Mouse (Mus musculus) granulocyte monocyte progenitor cell, adult 5-6 weeks (primary cell): ENCODE results near the gene Nt5c. TPM values are rescaled to one million over a fixed set of nuclear protein-coding genes. Genes with fewer than 3 reads are reported as not detected.
A peak's percentile ranks its signal among the peaks of the same experiment; 100 is the strongest.
"Not testable (repeated sequence)": the region's sequence is repeated elsewhere in the genome, so short reads cannot be mapped to it uniquely, and the experiment has no call there.

Experiments used
- ATAC-seq: replicated peaks from 2 replicates; pipeline ENCODE4 v1.8.0; 2016; ENCODE audit warnings: mild to moderate bottlenecking, moderate TSS enrichment, inconsistent platforms; ENCODE audit not compliant: poor library complexity, severe bottlenecking
- total RNA-seq, 2 experiments: library from RNA; stranded (forward) in 1 of 2; stranded (reverse) in 1 of 2; fragments of 200-712, 200-1000 nt in 1 of 2; fragments of >200 nt in 1 of 2; fragmentation: Nextera tagmentation in 1 of 2; gene quantifications; 2 replicates each; pipeline ENCODE4 v1.2.3; 2014 to 2017

Nt5c gene
- total RNA-seq, 2 experiments from 2014 or later = 75.8 to 113 TPM

GRCm38 (mm10) chr11:115512004-115512403 is 20.3 kb upstream of the Nt5c start:
- ATAC-seq = no peak

DNA sequence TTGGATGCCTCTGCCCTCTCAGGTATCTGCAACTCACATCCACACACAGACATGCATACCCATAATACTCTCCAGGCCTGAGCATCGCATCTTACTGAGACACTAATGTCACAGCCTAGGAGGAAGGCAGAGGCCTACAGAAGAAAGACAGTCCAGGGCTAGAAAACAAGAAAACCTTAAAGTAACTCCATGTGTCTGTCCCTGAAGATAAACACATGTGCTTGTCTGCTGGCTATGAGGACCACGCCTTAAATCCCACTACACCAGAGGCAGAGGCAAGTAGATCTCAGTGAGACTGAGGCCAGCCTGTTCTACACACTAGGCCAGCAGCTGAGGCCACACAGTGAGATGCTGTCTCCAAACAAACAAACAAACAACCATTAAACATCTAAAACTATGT is 19.5 kb upstream of the Nt5c start:
- ATAC-seq = no peak

DNA sequence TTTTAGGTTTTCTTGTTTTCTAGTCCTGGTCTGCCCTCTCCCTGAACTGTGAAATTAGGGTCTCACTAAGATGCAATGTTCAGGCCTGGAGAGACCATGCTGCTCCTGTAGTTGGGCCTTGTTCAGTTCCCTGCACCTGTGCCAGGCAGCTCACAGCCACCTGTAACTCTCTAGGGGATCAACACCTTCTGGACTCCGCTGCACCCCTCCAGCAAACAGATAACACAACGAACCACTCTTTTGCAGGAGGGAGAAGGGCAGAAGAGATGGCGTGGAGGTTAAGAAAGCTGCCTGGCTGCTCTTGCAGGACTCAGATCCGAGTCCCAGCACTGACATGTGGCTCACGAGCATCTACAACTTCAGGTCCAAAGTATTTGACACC is 18.8 kb upstream of the Nt5c start:
- no peak for ATAC-seq

- no peak for ATAC-seq
Measured at GRCm38 (mm10) chr11:115509773-115510506, 18.3 kb upstream of the Nt5c start.

- ATAC-seq = no peak
Measured at GRCm38 (mm10) chr11:115508061-115508460, 16.4 kb upstream of the Nt5c start.

GRCm38 (mm10) chr11:115506586-115506985 is 14.9 kb upstream of the Nt5c start:
- ATAC-seq = no peak

- no peak for ATAC-seq
Measured at GRCm38 (mm10) chr11:115502636-115503035, 11.0 kb upstream of the Nt5c start.

DNA sequence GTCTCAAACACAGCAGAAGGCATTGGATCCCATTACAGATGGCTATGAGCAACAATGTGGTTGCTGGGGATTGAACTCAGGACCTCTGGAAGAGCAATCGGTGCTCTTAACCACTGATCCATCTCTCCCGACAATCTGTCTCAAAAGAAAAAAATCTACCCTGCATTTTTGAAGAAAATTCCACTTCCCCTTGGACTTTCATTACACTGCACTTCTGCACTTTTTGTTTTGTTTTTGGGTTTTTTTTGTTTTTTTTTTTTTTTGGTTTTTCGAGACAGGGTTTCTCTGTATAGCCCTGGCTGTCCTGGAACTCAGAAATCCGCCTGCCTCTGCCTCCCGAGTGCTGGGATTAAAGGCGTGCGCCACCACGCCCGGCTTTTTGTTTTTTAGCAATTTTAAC is 4.9 kb upstream of the Nt5c start:
- ATAC-seq = not testable (repeated sequence)

DNA sequence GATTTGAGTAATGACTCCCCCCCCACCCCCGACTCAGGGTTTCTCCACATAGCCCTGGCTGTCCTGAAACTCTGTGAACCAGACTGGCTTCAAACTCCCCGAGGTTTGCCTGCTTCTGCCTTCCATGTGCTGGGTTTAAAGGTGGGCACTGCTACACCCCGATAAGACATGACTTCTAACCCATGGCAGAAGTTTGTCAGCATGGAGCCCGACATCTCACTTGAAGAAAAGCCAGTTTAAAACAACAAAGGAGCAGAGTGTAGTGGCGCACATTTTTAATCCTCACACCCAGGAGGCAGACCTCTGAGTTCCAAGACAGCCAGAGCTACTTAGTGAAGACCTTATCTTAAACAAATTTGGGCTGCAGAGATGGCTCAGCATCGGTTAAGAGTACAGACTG is 725 bp upstream of the Nt5c start:
- no peak for ATAC-seq

DNA sequence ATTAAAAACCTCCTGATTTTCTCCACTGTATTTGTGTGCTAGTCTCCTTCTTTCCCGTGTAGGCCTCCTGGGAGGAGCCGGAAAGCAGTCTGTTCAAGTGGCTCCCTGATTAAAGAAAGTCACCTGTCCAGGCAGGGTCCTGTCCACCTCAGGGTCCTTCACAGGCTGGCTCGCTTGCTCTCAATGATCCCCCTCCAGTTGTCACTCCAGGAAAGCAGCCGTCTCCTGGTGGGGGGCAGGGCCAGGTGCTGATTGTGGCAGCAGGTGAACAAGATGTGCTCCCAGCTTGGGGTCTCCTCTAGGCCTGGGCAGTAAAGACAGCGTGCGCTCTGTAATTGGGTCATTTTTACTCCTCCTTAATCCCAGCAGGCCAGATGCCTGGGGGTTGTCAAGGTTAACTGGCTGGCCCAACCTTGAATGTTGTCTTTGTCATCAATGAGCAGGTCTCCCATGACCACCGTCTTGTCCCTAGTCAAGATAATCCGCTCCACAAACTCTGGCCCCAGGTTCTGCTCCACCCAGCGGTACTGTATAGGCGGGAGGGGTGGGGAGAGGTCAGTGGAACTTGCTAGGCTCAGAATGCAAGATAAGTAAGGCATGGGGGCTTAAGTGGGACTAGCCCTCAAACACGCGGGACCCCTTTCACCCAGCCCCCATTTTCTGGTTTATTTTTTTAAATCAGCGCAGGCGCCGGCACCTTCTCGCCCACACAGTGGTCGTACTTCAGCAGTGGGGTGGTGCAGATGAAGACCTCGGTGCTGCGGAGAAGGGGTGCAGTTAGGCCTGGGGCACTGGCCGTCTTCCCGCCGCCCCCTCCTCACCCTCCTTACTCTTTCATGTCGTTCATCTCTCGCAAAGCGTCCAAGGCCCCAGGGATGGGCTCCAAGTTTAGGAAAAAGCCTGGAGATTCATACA is 964 bp downstream of the Nt5c start:
- ATAC-seq = 0 out of 2 replicates have a peak, but pooled peaks have one; percentile 10

DNA sequence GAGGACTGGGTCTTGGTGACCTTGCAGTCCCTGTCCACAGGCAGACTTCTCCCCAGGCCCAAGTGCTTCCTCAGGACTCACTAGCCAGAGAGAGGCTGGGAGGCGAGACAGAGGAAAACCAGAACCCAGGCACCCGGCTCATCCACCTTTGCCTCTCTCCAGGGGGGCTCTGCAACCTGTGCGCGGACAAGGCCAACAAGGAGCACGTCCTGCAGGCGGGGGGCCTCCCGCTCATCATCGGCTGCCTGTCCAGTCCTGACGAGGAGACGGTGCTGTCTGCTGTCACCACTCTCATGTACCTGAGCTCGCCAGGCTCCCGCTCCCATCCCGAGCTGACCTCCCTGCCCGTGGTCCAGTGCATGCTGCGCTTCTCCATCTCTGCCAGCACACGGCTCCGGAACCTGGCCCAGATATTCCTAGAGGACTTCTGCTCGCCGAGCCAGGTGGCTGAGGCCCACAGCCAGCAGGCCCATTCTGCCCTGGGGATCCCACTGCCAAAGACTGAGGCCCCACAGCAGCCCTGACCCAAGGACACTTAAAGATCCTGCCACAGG is 3.0 kb downstream of the Nt5c start:
- ATAC-seq = no peak

DNA sequence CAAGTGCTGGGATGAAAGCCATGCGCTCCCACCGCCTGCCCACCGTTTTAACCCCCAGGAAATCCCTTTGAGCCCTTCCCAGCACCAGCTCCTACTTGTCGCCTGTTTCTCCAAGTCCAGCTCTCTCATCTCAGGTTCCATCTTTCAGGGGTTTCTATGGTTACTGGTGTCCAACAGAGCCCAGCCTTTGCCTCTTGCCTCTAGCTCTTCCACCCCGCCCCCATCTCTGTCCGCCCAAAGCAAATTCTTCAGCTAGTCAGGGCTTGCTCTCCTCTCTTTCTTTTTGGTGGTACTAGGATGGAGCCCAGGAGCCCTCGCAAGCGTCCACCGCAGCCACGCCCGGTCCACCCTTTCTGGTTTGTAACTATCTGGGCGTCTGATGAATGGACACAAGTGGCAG is 6.5 kb downstream of the Nt5c start:
- no peak for ATAC-seq

- ATAC-seq = peak; percentile 42; the same call in 1 of the 2 replicates
Measured at GRCm38 (mm10) chr11:115483726-115484125, 7.9 kb downstream of the Nt5c start.

DNA sequence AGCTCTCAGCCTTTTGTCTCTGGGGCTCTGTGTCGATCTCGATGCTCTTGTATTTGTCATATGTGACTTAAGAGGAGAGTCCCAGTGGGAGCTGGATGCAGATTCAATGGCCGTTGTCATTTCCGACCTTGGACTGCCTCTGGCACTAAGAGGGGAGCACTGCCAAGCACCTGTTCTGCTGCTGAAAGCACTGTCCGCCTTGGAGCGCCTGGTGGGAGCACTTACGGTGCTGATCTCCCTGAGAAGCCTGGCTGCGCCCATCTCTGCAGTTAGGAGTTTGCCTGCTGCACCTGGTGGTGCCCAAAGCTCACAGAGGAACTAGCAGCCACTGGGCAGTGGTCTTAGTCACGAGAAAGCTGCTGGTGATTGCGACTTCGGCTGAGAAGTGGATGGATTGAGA is 8.4 kb downstream of the Nt5c start:
- no peak for ATAC-seq

GRCm38 (mm10) chr11:115481553-115482259 is 10.0 kb downstream of the Nt5c start:
- ATAC-seq = no peak

- ATAC-seq = no peak
Measured at GRCm38 (mm10) chr11:115478296-115478938, 13.2 kb downstream of the Nt5c start.

- ATAC-seq = peak; percentile 47
Measured at GRCm38 (mm10) chr11:115477388-115477787, 14.3 kb downstream of the Nt5c start.

- not testable (repeated sequence) for ATAC-seq
Measured at GRCm38 (mm10) chr11:115476630-115477029, 15.0 kb downstream of the Nt5c start.

- ATAC-seq = 0 out of 2 replicates have a peak, but pooled peaks have one; percentile 3
Measured at GRCm38 (mm10) chr11:115475758-115476237, 15.9 kb downstream of the Nt5c start.
